Mouse (Mus musculus): ENCODE results near the gene Tdrd12. TPM values are rescaled to one million over a fixed set of nuclear protein-coding genes. Genes with fewer than 3 reads are reported as not detected.
"Not testable (repeated sequence)": the region's sequence is repeated elsewhere in the genome, so short reads cannot be mapped to it uniquely, and the experiment has no call there.

Gene Tdrd12
- total RNA-seq (2021), result not detected
- long read RNA-seq, experiment 1, result 0 reads
- long read RNA-seq, experiment 2, result 0 reads

- intact Hi-C loops (cut with DNase I; ENCODE audit: low total_unique reads), result no loop called here
- DNase-seq, result no peak
Measured at GRCm38 (mm10) chr7:35537562-35537961, at the start of gene Tdrd12. Tdrd12 (minus strand) TSS chr7:35537745.

GRCm38 (mm10) chr7:35586906-35587445 is 49.4 kb upstream of the Tdrd12 start:
- intact Hi-C loops (cut with DNase I; ENCODE audit: low total_unique reads), result no loop called here
- no peak for DNase-seq

- intact Hi-C loops (cut with DNase I; ENCODE audit: low total_unique reads), result no loop called here
- DNase-seq, result peak; percentile 91
Measured at GRCm38 (mm10) chr7:35586055-35586905, 48.7 kb upstream of the Tdrd12 start, which contains the start of gene Ankrd27. Ankrd27 (plus strand) TSS chr7:35586244.

- DNase-seq, result peak; percentile 30
- intact Hi-C loops (cut with DNase I; ENCODE audit: low total_unique reads), result no loop called here
Measured at GRCm38 (mm10) chr7:35585191-35586054, 47.9 kb upstream of the Tdrd12 start, which contains the start of gene Rgs9bp. Rgs9bp (minus strand) TSS chr7:35585582.

GRCm38 (mm10) chr7:35584786-35585190 is 47.2 kb upstream of the Tdrd12 start:
- intact Hi-C loops (cut with DNase I; ENCODE audit: low total_unique reads), result loop anchor here (5.0 kb wide), 1 partner anchor 53 kb away; no protein-coding TSS in a partner anchor
- DNase-seq, result peak; percentile 35

- intact Hi-C loops (cut with DNase I; ENCODE audit: low total_unique reads), result loop anchor here (5.0 kb wide), 1 partner anchor 53 kb away; no protein-coding TSS in a partner anchor
Measured at GRCm38 (mm10) chr7:35584068-35584785, 46.7 kb upstream of the Tdrd12 start.

GRCm38 (mm10) chr7:35583476-35584025 is 46.0 kb upstream of the Tdrd12 start:
- intact Hi-C loops (cut with DNase I; ENCODE audit: low total_unique reads), result loop anchor here (5.0 kb wide), 1 partner anchor 54 kb away; no protein-coding TSS in a partner anchor
- no peak for DNase-seq

More at GRCm38 (mm10) chr7:35584068-35584785, 46.7 kb upstream of the Tdrd12 start:
- no peak for DNase-seq

- intact Hi-C loops (cut with DNase I; ENCODE audit: low total_unique reads), result loop anchor here (5.0 kb wide), 1 partner anchor 55 kb away; no protein-coding TSS in a partner anchor
- DNase-seq, result no peak
Measured at GRCm38 (mm10) chr7:35582719-35583118, 45.2 kb upstream of the Tdrd12 start.

GRCm38 (mm10) chr7:35579849-35580248 is 42.3 kb upstream of the Tdrd12 start:
- intact Hi-C loops (cut with DNase I; ENCODE audit: low total_unique reads), result loop anchor here (5.0 kb wide), 1 partner anchor 57 kb away; no protein-coding TSS in a partner anchor
- DNase-seq, result no peak

- intact Hi-C loops (cut with DNase I; ENCODE audit: low total_unique reads); DNase-seq: not testable (repeated sequence)
Measured at GRCm38 (mm10) chr7:35570883-35571282, 33.3 kb upstream of the Tdrd12 start.

- intact Hi-C loops (cut with DNase I; ENCODE audit: low total_unique reads); DNase-seq: not testable (repeated sequence)
Measured at GRCm38 (mm10) chr7:35569724-35570123, 32.2 kb upstream of the Tdrd12 start.

GRCm38 (mm10) chr7:35565965-35566364 is 28.4 kb upstream of the Tdrd12 start:
- intact Hi-C loops (cut with DNase I; ENCODE audit: low total_unique reads); DNase-seq: not testable (repeated sequence)

GRCm38 (mm10) chr7:35564872-35565271 is 27.3 kb upstream of the Tdrd12 start:
- DNase-seq; intact Hi-C loops (cut with DNase I; ENCODE audit: low total_unique reads): not testable (repeated sequence)

GRCm38 (mm10) chr7:35564067-35564865 is 26.7 kb upstream of the Tdrd12 start:
- DNase-seq, result no peak
- intact Hi-C loops (cut with DNase I; ENCODE audit: low total_unique reads), result no loop called here

GRCm38 (mm10) chr7:35563071-35563470 is 25.5 kb upstream of the Tdrd12 start:
- DNase-seq, result no peak

GRCm38 (mm10) chr7:35559838-35560237 is 22.3 kb upstream of the Tdrd12 start:
- intact Hi-C loops (cut with DNase I; ENCODE audit: low total_unique reads), result loop anchor here (10.0 kb wide), 1 partner anchor 75 kb away; no protein-coding TSS in a partner anchor
- no peak for DNase-seq

More at GRCm38 (mm10) chr7:35563071-35563470, 25.5 kb upstream of the Tdrd12 start:
- intact Hi-C loops (cut with DNase I; ENCODE audit: low total_unique reads), result no loop called here

- DNase-seq, result no peak
- intact Hi-C loops (cut with DNase I; ENCODE audit: low total_unique reads), result loop anchor here (10.0 kb wide), 1 partner anchor 76 kb away; no protein-coding TSS in a partner anchor
Measured at GRCm38 (mm10) chr7:35558681-35559080, 21.1 kb upstream of the Tdrd12 start.

Data from gastrocnemius, postnatal 14 days (tissue).